Mouse (Mus musculus): ENCODE results near the gene Bmp2k.

- TF ChIP-seq GATA1 (IDR thresholded peaks at IDR 0.05; ENCODE audit: borderline replicate concordance, low read length) (no peak), FLI1 (IDR thresholded peaks at IDR 0.05; ENCODE audit: low read length) (no peak)
Observed at GRCm38 (mm10) chr5:96950667-96951492, 46.6 kb upstream of the Bmp2k start.

All from megakaryocyte, embryonic 14.5 days (primary cell).